Mouse (Mus musculus): ENCODE data around the gene Ano1. TPM values are rescaled to one million over a fixed set of nuclear protein-coding genes. Genes with fewer than 3 reads are reported as not detected.

Gene Ano1
- polyA plus RNA-seq, 1 experiment from 2014 or later: 6.2 TPM

DNA sequence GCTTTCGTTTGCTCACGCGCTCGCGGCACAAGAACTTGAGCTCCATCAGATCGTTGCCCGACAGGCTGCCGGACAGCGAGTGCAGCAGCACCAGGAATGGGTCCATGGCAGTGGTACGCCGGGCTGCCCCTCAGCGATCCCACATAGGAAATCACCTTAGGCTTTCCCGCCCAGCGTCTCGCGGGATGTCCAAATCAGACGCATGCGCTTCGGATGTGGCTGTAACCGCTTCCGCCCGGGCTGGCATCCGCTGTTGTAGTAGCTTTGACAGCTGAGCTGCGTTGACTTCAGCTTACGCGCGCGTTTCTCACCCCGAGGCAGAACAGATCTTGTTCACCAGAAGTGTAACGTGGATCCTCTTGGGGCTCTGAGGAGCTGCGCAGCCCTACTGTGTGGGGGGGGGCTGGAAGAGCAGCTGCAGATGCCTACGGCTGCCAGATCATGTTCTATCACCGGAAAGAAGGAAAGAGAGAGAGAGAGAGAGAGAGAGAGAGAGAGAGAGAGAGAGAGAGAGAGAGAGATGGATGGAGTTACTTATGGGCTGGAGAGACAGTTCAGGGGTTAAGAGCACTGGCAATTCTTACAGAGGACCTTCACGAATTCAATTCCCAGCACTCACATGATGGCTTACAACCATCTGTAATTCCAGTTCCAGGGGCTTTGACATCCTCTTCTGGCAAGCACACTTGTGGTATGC lies 169.3 kb downstream of the Ano1 start, which contains the start of gene Fadd:
Gene Fadd (minus strand): TSS at position 180 of the 697 bp plus-strand sequence.
- peak within 1 kb of the TSS; percentile 67 for H3K9ac ChIP-seq (ENCODE audit: low read depth, low read length)
- DNase-seq (ENCODE audit: low spot score) (peak; percentile 96), ATAC-seq (ENCODE audit: low FRiP score) (peak; percentile 84)
- H3K4me2 ChIP-seq (replicated peaks; ENCODE audit: low read depth, low read length): peak within 1 kb of the TSS; percentile 62
- peak within 1 kb of the TSS; percentile 70 for H3K27ac ChIP-seq (ENCODE audit: low read depth, low read length)
- no peaks in the 10 kb centered on the region; the same call in 1 of the 2 replicates for H3K27me3 ChIP-seq (ENCODE audit: control insufficient read depth, insufficient read depth, low read length)
- H3K9me3 ChIP-seq (ENCODE audit: control insufficient read depth, low read length): no peaks in the 10 kb centered on the region
- peak within 1 kb of the TSS; percentile 69 for H3K4me3 ChIP-seq (ENCODE audit: low read depth, low read length)
- H3K36me3 ChIP-seq (ENCODE audit: control insufficient read depth, insufficient read depth, low read length): no peaks in the 10 kb centered on the region
- WGBS: 2% methylated on average over 34 of the region's 34 CpGs
- H3K4me1 ChIP-seq (replicated peaks; ENCODE audit: control insufficient read depth, insufficient read depth, low read length): peaks cover 6% of the 10 kb centered on the region; the same call in 1 of the 2 replicates

DNA sequence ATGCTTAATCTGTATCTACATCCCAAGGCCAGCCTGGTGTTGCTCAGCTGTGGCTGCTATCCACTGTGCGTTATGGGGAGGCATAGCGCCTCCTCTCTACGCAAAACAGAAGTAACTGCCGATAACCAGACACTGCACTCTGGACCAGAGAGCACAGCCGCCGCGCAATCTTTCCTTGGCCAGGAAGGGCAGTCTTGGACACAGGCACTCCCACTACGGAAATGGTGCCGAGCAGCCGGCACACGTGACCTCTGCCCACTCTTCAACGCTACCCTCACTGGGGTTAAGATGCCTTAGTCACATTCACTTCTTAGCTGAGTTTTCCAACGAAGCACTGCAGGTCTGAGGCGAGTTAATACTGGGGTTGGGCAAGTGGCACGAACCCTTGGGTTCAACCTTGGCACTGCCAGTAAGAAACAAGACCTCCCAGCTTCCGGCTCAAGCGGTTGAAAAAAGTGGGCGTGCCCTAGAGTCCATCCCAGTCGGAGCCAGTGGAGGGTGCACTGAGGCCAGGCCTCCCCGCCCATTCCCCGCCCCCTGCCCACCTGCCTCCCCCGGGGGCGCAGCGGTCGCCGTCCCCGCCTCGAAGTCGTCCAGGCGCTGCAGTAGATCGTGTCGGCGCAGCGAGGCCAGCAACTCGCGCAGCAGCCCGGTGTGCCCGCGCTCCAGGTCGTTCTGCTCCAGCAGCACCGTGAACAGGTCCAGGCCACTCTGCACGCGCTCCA lies 170.1 kb downstream of the Ano1 start:
- Histone ChIP-seq H3K27ac (ENCODE audit: low read depth, low read length) (peak overlapping the region; percentile 70), H3K4me1 (replicated peaks; ENCODE audit: control insufficient read depth, insufficient read depth, low read length) (peaks cover 6% of the 10 kb centered on the region; the same call in 1 of the 2 replicates), H3K4me3 (ENCODE audit: low read depth, low read length) (peak overlapping the region; percentile 69), H3K27me3 (ENCODE audit: control insufficient read depth, insufficient read depth, low read length) (no peaks in the 10 kb centered on the region; the same call in 1 of the 2 replicates), H3K9ac (ENCODE audit: low read depth, low read length) (peak overlapping the region; percentile 67), H3K36me3 (ENCODE audit: control insufficient read depth, insufficient read depth, low read length) (no peaks in the 10 kb centered on the region), H3K9me3 (ENCODE audit: control insufficient read depth, low read length) (no peaks in the 10 kb centered on the region), H3K4me2 (replicated peaks; ENCODE audit: low read depth, low read length) (peak overlapping the region; percentile 62)
- DNase-seq (ENCODE audit: low spot score): peak; percentile 86
- 1% methylated on average over 43 of the region's 43 CpGs for WGBS
- peak; percentile 91 for ATAC-seq (ENCODE audit: low FRiP score)

DNA sequence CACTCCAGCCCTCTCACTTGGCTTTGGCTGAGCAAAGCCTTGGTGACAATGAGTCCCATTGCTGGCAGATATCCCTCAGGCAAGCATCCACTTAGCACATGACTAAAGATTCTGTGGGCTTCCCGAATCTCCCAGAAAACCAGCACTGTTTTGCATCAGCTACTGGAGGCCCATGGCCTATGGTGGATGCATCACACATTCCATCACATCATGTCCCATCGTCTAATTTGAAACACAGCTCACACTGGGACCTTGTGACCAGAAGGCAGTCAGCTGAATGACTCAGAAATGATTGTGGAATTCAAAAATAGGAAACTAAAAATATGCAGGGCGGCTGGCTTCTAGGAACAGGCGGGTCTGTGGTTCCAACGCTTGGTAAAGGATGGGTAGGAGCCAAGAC lies 173.9 kb downstream of the Ano1 start:
- Histone ChIP-seq H3K4me1 (replicated peaks; ENCODE audit: control insufficient read depth, insufficient read depth, low read length) (peaks cover 6% of the 10 kb centered on the region; the same call in 1 of the 2 replicates), H3K9me3 (ENCODE audit: control insufficient read depth, low read length) (no peaks in the 10 kb centered on the region), H3K9ac (ENCODE audit: low read depth, low read length) (no peak overlapping the region), H3K27me3 (ENCODE audit: control insufficient read depth, insufficient read depth, low read length) (no peaks in the 10 kb centered on the region), H3K27ac (ENCODE audit: low read depth, low read length) (no peak overlapping the region), H3K4me3 (ENCODE audit: low read depth, low read length) (no peak overlapping the region), H3K36me3 (ENCODE audit: control insufficient read depth, insufficient read depth, low read length) (no peaks in the 10 kb centered on the region), H3K4me2 (replicated peaks; ENCODE audit: low read depth, low read length) (no peak overlapping the region)
- no peak for DNase-seq (ENCODE audit: low spot score)
- ATAC-seq (ENCODE audit: low FRiP score): no peak
- 89% methylated on average over 5 of the region's 5 CpGs for WGBS

DNA sequence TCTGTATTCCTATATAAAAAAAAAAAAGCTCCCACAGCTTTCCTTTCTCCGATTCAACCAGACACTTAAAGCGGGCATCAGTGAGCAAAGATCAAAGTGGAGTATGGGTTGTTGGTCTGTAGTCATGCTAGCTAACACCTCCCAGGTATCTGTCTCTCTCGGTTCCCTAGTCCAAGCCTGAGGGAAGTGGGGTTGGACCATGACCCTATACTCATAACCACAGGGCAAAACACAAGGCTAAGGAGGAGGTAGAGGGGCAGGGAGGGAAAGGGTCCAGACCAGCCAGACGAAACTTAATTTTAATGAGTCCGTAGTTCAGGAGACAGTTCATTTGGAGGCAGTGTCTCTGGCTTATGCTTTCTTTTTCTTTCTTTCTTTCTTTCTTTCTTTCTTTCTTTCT lies 179.5 kb downstream of the Ano1 start:
- no peak overlapping the region for H3K27ac ChIP-seq (ENCODE audit: low read depth, low read length)
- no peaks in the 10 kb centered on the region for H3K27me3 ChIP-seq (ENCODE audit: control insufficient read depth, insufficient read depth, low read length)
- no peak overlapping the region for H3K9ac ChIP-seq (ENCODE audit: low read depth, low read length)
- no peaks in the 10 kb centered on the region for H3K9me3 ChIP-seq (ENCODE audit: control insufficient read depth, low read length)
- no peak overlapping the region for H3K4me3 ChIP-seq (ENCODE audit: low read depth, low read length)
- H3K36me3 ChIP-seq (ENCODE audit: control insufficient read depth, insufficient read depth, low read length): no peaks in the 10 kb centered on the region
- no peak for DNase-seq (ENCODE audit: low spot score)
- no peak overlapping the region for H3K4me2 ChIP-seq (replicated peaks; ENCODE audit: low read depth, low read length)
- no peaks in the 10 kb centered on the region for H3K4me1 ChIP-seq (replicated peaks; ENCODE audit: control insufficient read depth, insufficient read depth, low read length)
- WGBS: 88% methylated on average over 5 of the region's 5 CpGs
- ATAC-seq (ENCODE audit: low FRiP score): no peak

DNA sequence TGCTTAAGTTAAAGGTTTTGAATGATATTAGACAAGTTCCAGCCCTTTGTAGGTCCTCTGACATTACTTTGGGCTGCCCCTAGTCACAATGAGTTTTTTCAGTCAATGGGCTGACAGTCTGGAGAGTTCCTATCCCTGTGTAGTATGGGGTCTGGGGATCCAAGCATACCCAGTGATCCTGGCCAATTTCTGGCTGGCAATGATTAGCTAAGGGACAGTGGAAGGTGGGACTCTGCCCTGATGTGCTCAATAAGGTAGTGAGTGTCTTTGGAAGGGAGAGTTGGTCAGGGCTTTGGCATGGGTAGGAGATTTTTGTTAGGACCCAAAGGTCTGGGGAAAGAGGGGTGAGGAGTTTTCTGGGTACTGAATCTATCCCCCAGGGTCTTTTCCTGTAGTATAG lies 180.2 kb downstream of the Ano1 start:
- H3K27me3 ChIP-seq (ENCODE audit: control insufficient read depth, insufficient read depth, low read length): no peaks in the 10 kb centered on the region
- no peaks in the 10 kb centered on the region for H3K9me3 ChIP-seq (ENCODE audit: control insufficient read depth, low read length)
- H3K4me3 ChIP-seq (ENCODE audit: low read depth, low read length): no peak overlapping the region
- no peaks in the 10 kb centered on the region for H3K4me1 ChIP-seq (replicated peaks; ENCODE audit: control insufficient read depth, insufficient read depth, low read length)
- H3K4me2 ChIP-seq (replicated peaks; ENCODE audit: low read depth, low read length): no peak overlapping the region
- H3K36me3 ChIP-seq (ENCODE audit: control insufficient read depth, insufficient read depth, low read length): no peaks in the 10 kb centered on the region
- no peak for ATAC-seq (ENCODE audit: low FRiP score)
- no peak overlapping the region for H3K27ac ChIP-seq (ENCODE audit: low read depth, low read length)
- no peak overlapping the region for H3K9ac ChIP-seq (ENCODE audit: low read depth, low read length)
- no peak for DNase-seq (ENCODE audit: low spot score)

DNA sequence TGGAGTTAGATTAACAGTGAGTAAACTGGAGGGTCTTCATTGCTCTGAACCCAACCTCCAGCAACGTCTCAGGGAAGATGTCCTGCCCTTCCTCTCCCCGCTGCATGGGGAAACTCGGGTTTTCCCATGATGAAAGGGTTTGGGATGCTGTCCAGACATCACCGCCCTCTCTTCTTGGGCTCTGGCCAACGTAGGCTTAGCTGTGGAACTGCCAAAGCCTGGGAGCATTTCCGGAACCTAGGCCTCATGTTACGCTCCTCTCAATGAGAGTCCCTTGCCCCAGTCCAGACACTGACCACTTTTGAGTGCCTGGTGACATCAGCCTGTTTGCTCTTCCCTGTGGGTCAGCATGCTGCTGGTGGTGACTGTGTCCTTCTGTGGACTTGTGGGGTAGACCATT lies 182.3 kb downstream of the Ano1 start:
- H3K4me1 ChIP-seq (replicated peaks; ENCODE audit: control insufficient read depth, insufficient read depth, low read length): no peaks in the 10 kb centered on the region
- ATAC-seq (ENCODE audit: low FRiP score) (no peak), DNase-seq (ENCODE audit: low spot score) (no peak)
- H3K4me2 ChIP-seq (replicated peaks; ENCODE audit: low read depth, low read length): no peak overlapping the region
- H3K9me3 ChIP-seq (ENCODE audit: control insufficient read depth, low read length): no peaks in the 10 kb centered on the region
- H3K4me3 ChIP-seq (ENCODE audit: low read depth, low read length): no peak overlapping the region
- no peak overlapping the region for H3K9ac ChIP-seq (ENCODE audit: low read depth, low read length)
- H3K36me3 ChIP-seq (ENCODE audit: control insufficient read depth, insufficient read depth, low read length): no peaks in the 10 kb centered on the region
- no peak overlapping the region for H3K27ac ChIP-seq (ENCODE audit: low read depth, low read length)
- H3K27me3 ChIP-seq (ENCODE audit: control insufficient read depth, insufficient read depth, low read length): 0 out of 2 replicates have a peak, but pooled peaks cover 1% of the 10 kb centered on the region
- 88% methylated on average over 7 of the region's 7 CpGs for WGBS

DNA sequence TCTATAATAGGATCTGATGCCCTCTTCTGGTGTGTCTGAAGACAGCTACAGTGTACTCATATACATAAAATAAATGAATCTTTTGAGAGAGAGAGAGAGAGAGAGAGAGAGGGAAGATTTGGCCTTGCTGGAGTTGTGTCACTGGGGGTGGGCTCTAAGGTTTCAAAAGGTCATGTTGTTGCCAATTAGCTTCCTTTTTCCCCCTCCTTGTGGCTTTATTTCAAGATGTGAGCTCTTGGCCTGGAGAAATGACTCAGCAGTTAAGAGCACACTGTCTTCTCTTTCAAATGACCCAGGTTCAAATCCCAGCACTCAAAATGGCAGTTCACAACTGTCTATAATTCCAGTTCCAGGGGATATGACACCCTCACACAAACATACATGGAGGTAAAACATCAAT lies 183.7 kb downstream of the Ano1 start:
- ATAC-seq (ENCODE audit: low FRiP score) (no peak), DNase-seq (ENCODE audit: low spot score) (no peak)
- Histone ChIP-seq H3K9ac (ENCODE audit: low read depth, low read length) (no peak overlapping the region), H3K9me3 (ENCODE audit: control insufficient read depth, low read length) (no peaks in the 10 kb centered on the region), H3K4me3 (ENCODE audit: low read depth, low read length) (no peak overlapping the region), H3K4me2 (replicated peaks; ENCODE audit: low read depth, low read length) (no peak overlapping the region), H3K27me3 (ENCODE audit: control insufficient read depth, insufficient read depth, low read length) (0 out of 2 replicates have a peak, but pooled peaks cover 2% of the 10 kb centered on the region), H3K27ac (ENCODE audit: low read depth, low read length) (no peak overlapping the region), H3K36me3 (ENCODE audit: control insufficient read depth, insufficient read depth, low read length) (no peaks in the 10 kb centered on the region), H3K4me1 (replicated peaks; ENCODE audit: control insufficient read depth, insufficient read depth, low read length) (no peaks in the 10 kb centered on the region)

DNA sequence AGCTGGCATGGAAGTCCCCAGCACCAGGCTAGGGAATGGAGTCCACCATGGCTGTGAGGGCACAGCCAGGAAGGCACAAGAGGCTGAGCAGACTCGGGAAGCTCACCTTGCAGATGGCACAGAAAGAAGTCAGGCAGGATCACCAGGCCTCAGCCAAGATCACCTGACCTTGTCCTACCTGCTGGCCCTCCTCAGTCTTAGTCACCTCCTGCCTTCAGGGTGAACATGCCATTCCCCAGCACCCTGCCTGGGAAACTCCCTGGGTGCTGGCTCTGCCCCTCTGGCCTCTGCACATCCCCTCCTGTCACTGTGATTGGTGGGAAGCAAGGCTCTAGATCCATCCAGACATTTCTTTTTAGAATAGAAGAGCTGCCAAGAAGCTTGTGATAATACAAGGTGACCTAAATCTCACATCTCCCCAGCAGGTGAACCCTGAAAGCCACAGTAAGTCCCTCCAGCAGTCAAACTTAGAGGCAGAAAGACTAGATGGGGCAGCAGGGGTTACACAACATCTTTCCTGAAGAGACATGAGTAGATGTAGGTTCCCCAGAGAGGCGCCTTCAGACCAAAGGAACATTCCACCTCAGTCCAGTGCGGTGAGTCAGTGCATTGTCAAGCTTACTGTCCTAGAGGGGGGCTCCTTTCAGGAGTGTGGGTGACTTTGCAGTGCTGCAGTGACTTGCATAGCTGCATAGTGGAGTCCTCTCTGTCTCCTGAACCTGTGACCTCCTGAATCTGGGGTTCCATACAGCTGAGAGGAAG lies 184.7 kb downstream of the Ano1 start:
- no peak for ATAC-seq (ENCODE audit: low FRiP score)
- H3K9ac ChIP-seq (ENCODE audit: low read depth, low read length): no peak overlapping the region
- no peaks in the 10 kb centered on the region for H3K36me3 ChIP-seq (ENCODE audit: control insufficient read depth, insufficient read depth, low read length)
- H3K4me1 ChIP-seq (replicated peaks; ENCODE audit: control insufficient read depth, insufficient read depth, low read length): no peaks in the 10 kb centered on the region
- DNase-seq (ENCODE audit: low spot score): no peak
- no peaks in the 10 kb centered on the region for H3K9me3 ChIP-seq (ENCODE audit: control insufficient read depth, low read length)
- 0 out of 2 replicates have a peak, but pooled peaks cover 2% of the 10 kb centered on the region for H3K27me3 ChIP-seq (ENCODE audit: control insufficient read depth, insufficient read depth, low read length)
- H3K27ac ChIP-seq (ENCODE audit: low read depth, low read length): no peak overlapping the region
- no peak overlapping the region for H3K4me3 ChIP-seq (ENCODE audit: low read depth, low read length)
- H3K4me2 ChIP-seq (replicated peaks; ENCODE audit: low read depth, low read length): no peak overlapping the region
- 78% methylated on average over 3 of the region's 3 CpGs for WGBS
